Mouse (Mus musculus) intestine, embryonic 16.5 days (tissue): ENCODE data around the gene Gm21983. TPM values are rescaled to one million over a fixed set of nuclear protein-coding genes. Genes with fewer than 3 reads are reported as not detected.

Experiments used
- ATAC-seq: fragments of 200-750 bp; cut with Nextera tagmentation; 2 replicates; pipeline ENCODE4 v1.8.0; 2017; ENCODE audit warnings: moderate TSS enrichment, moderate library complexity
- H3K27ac ChIP-seq: fragments of 300-500 bp; sonication (generic); 2 replicates; pipeline ENCODE4 v1.5.1; 2014; ENCODE audit warnings: mild to moderate bottlenecking, low read length
- H3K27me3 ChIP-seq: fragments of 300-500 bp; sonication (generic); replicated peaks from 2 replicates; pipeline ENCODE4 v1.6.1; 2014; ENCODE audit warnings: low read length, control low read depth, mixed read lengths; ENCODE audit not compliant: control insufficient read depth, insufficient read depth
- H3K36me3 ChIP-seq: fragments of 300-500 bp; sonication (generic); 2 replicates; pipeline ENCODE4 v1.6.1; 2014; ENCODE audit warnings: low read length, control low read depth; ENCODE audit not compliant: control insufficient read depth, insufficient read depth
- H3K4me1 ChIP-seq: fragments of 300-500 bp; sonication (generic); 2 replicates; pipeline ENCODE4 v1.6.1; 2014; ENCODE audit warnings: low read length, control low read depth, mixed read lengths; ENCODE audit not compliant: control insufficient read depth, insufficient read depth
- H3K4me2 ChIP-seq: fragments of 300-500 bp; sonication (generic); 2 replicates; pipeline ENCODE4 v1.6.1; 2014; ENCODE audit warnings: low read depth, low read length, control low read depth
- H3K4me3 ChIP-seq: fragments of 300-500 bp; sonication (generic); 2 replicates; pipeline ENCODE4 v1.5.1; 2014; ENCODE audit warnings: mild to moderate bottlenecking, low read length
- H3K9ac ChIP-seq: fragments of 300-500 bp; sonication (generic); 2 replicates; pipeline ENCODE4 v1.6.1; 2014; ENCODE audit warnings: low read depth, low read length
- H3K9me3 ChIP-seq: fragments of 300-500 bp; sonication (generic); 2 replicates; pipeline ENCODE4 v1.6.1; 2016; ENCODE audit warnings: low read length, control low read depth; ENCODE audit not compliant: control insufficient read depth
- WGBS: fragments of 180-500 bp; shearing (Covaris S2); extraction: QIAGEN DNeasy Blood & Tissue Kit; methylation state at CpG from one replicate; pipeline ENCODE4 v1.1.7; 2014; 5-methylcytosine and 5-hydroxymethylcytosine counted together
- polyA plus RNA-seq: library from polyadenylated mRNA; unstranded; fragments of >200 nt; fragmentation: Nextera tagmentation; extraction: Ambion mirVana; gene quantifications from 2 replicates; pipeline ENCODE4 v1.2.1, GENCODE M21; 2015

Gm21983 gene
- polyA plus RNA-seq, 1 experiment from 2014 or later: not detected

DNA sequence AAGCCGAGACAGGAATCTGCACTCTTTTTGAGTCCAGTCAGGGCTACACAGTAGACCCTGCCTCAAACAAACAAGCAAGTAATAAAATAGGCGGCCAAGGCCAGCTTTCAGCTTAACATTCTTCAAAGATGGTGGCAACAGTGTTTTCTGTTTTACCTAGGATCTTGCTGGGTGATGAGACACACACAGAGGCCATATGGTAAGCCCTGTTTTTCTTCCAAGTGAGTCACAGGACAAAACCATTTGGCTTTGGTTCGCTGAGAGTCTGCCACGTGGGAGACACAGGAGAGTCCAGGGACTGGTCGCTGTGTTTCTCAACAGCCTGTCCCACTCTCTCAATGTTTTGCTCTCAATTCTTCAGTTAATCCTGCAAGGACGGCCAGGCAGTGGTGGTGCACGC is 37.7 kb upstream of the Gm21983 start:
- H3K9me3 ChIP-seq: no peaks in the 10 kb centered on the region
- peaks cover 13% of the 10 kb centered on the region for H3K4me1 ChIP-seq
- H3K9ac ChIP-seq: no peak overlapping the region
- H3K4me3 ChIP-seq: no peak overlapping the region
- WGBS: 83% methylated on average over 7 of the region's 7 CpGs
- H3K36me3 ChIP-seq: peaks cover 8% of the 10 kb centered on the region
- no peak overlapping the region for H3K27ac ChIP-seq
- H3K27me3 ChIP-seq: no peaks in the 10 kb centered on the region
- ATAC-seq: no peak
- no peak overlapping the region for H3K4me2 ChIP-seq

DNA sequence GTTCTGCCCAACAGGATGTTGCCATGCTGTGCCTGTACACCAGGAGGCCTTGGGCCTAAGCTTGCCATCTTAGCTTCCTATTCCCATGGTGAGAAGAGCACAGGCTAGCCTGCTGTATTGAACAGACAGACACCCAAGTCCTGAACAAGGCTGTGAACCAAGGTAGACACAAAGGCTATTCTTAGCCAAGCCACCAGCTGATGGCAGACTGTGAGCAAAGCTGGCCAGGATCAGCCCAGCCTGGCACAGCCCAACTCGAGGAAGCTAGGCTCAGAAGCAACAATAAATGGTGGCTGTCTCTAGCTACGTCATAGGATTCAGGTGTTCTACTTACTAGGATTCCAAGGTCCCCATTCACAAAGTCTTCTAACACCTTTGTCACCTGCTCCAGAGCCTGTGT is 31.7 kb upstream of the Gm21983 start:
- no peak overlapping the region for H3K9ac ChIP-seq
- H3K4me1 ChIP-seq: no peaks in the 10 kb centered on the region
- no peak overlapping the region for H3K4me2 ChIP-seq
- no peak overlapping the region for H3K4me3 ChIP-seq
- ATAC-seq: no peak
- WGBS: 93% methylated on average over 2 of the region's 2 CpGs
- no peaks in the 10 kb centered on the region for H3K27me3 ChIP-seq
- no peaks in the 10 kb centered on the region for H3K9me3 ChIP-seq
- H3K36me3 ChIP-seq: peaks cover 17% of the 10 kb centered on the region
- no peak overlapping the region for H3K27ac ChIP-seq

DNA sequence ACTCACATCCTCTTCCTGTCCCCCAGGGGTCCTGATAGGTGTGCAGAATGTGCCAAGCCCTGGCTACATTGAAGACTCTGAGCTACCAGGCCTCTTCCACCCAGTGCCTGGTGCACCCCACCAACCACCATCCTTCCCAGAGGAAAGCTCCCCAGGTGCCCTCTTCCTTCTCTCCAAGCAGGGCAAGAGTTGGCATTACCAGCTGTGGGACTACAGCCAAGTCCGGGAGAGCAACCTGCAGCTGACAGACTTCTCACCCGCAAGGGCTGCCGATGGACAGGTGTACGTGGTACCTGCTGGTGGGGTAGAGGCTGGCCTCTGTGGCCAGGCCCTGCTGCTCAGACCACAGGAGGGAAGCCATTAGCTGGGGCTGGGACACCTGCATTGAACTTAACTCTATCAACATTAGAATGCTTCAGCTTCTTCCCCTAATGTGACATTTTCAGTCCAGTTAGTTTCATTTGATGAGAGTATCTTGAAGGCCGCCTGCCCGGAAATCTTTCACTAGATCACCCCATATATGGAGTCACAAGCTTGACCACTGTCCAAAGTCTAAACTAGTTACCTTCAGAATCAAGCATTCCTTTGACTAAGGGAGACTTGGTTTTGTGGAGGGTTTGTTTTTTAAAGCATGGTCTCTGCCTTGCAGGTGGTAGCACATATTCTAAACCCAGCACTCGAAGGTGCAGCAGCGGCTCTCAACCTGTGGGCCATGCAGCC is 23.0 kb upstream of the Gm21983 start:
- Histone ChIP-seq H3K36me3 (peaks cover 12% of the 10 kb centered on the region; the same call in 1 of the 2 replicates), H3K9me3 (no peaks in the 10 kb centered on the region), H3K4me2 (no peak overlapping the region), H3K27ac (no peak overlapping the region), H3K4me1 (no peaks in the 10 kb centered on the region), H3K27me3 (no peaks in the 10 kb centered on the region), H3K4me3 (no peak overlapping the region), H3K9ac (no peak overlapping the region)
- 0 out of 2 replicates have a peak, but pooled peaks have one; percentile 21 for ATAC-seq
- WGBS: 90% methylated on average over 8 of the region's 8 CpGs

DNA sequence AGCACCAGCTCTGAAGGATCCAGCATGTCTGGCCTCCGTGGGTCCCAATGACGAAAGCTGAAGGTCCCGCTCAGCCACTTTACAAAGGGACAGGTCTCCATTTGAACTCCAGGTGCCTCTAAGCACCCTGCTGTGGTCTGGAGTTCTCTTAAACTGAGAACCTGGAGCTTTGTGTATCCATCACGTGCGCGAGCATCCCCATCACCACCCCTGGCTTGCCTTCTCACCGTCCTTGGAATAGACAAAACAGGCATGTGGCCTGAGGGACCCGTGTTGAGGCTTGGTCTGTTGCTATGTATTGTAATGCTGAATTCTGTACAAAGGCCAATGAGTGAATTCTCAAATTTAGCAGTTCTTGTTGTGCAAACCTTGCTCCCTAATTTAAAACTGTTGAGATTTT is 17.9 kb upstream of the Gm21983 start:
- H3K27me3 ChIP-seq: no peaks in the 10 kb centered on the region
- H3K9me3 ChIP-seq: no peaks in the 10 kb centered on the region
- no peak overlapping the region for H3K9ac ChIP-seq
- peaks cover 10% of the 10 kb centered on the region for H3K4me1 ChIP-seq
- no peak overlapping the region for H3K27ac ChIP-seq
- no peak overlapping the region for H3K4me3 ChIP-seq
- ATAC-seq: no peak
- H3K4me2 ChIP-seq: no peak overlapping the region
- WGBS: 90% methylated on average over 8 of the region's 8 CpGs
- H3K36me3 ChIP-seq: peaks cover 1% of the 10 kb centered on the region; the same call in 1 of the 2 replicates

DNA sequence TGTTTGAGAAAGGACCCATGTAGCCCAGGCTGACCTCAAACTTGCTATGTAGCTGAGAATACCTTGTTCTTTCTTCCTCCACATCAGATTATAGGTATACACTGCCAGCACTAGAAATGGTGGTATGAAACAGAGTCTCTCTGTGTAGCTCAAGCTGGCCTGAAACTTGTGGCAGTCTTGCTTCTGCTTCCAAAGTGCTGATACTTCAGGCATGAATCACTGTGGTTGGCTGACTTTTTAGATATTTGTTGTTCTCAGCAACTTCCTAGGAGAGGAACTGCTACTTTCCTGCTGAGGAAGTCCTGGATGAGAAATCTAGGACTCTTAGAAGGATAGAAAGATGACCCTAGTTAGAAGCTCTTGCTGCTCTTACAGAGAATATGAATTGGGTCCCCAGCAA is 17.5 kb upstream of the Gm21983 start:
- H3K27ac ChIP-seq: no peak overlapping the region
- H3K9ac ChIP-seq: no peak overlapping the region
- no peak for ATAC-seq
- H3K9me3 ChIP-seq: no peaks in the 10 kb centered on the region
- H3K4me3 ChIP-seq: no peak overlapping the region
- H3K27me3 ChIP-seq: no peaks in the 10 kb centered on the region
- 0 out of 2 replicates have a peak, but pooled peaks cover 4% of the 10 kb centered on the region for H3K36me3 ChIP-seq
- H3K4me2 ChIP-seq: no peak overlapping the region
- peaks cover 14% of the 10 kb centered on the region for H3K4me1 ChIP-seq

DNA sequence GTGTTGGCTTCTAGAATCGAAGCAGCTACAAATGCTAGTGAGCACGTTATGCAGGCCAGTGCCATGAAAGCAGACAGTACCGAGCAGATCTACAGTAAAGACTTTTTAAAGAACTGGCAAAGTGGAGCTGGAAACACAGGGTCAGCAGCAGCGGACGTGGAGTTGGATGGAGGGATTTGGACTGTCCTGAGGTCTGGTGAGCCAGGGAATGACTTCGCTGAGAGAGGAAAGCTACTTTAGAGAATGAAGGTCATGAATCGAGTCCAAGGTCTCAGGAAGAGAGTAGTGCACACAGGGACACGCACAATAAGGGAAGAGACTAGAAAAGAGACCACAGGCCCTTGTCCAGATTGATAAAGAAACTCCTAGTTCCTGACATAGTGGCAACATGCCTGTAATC is 16.7 kb upstream of the Gm21983 start:
- no peak overlapping the region for H3K4me2 ChIP-seq
- H3K4me3 ChIP-seq: no peak overlapping the region
- H3K4me1 ChIP-seq: peaks cover 16% of the 10 kb centered on the region
- peaks cover 7% of the 10 kb centered on the region; the same call in 1 of the 2 replicates for H3K36me3 ChIP-seq
- no peak for ATAC-seq
- peak overlapping the region; percentile 19; the same call in 1 of the 2 replicates for H3K27ac ChIP-seq
- WGBS: 91% methylated on average over 8 of the region's 8 CpGs
- no peaks in the 10 kb centered on the region for H3K27me3 ChIP-seq
- no peaks in the 10 kb centered on the region for H3K9me3 ChIP-seq
- H3K9ac ChIP-seq: 0 out of 2 replicates have a peak overlapping the region, but pooled peaks have one; percentile 16

DNA sequence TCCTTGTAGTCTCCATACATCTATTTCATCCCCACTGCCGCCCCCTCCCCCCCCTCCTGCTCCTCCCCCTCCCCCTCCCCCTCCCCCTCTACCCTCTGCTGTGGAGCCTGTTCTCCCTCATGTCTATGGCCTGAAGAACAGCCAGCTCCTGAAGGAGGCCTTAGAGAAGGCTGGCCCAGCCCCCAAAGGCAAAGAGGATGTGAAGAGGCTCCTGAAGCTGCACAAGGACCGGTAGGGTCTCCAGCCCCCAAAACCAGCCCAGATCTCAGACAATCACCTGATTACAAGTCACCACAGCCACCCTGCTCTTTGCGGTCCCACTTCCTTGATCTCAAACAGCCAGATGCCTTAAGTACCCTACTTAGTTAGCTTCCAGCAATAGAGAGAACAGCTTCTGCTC is 16.2 kb upstream of the Gm21983 start:
- peak overlapping the region; percentile 19; the same call in 1 of the 2 replicates for H3K27ac ChIP-seq
- 81% methylated on average over 3 of the region's 3 CpGs for whole genome bisulfite sequencing
- no peaks in the 10 kb centered on the region for H3K9me3 ChIP-seq
- 0 out of 2 replicates have a peak overlapping the region, but pooled peaks have one; percentile 16 for H3K9ac ChIP-seq
- no peak for ATAC-seq
- H3K4me1 ChIP-seq: peaks cover 16% of the 10 kb centered on the region
- H3K4me2 ChIP-seq: no peak overlapping the region
- H3K4me3 ChIP-seq: no peak overlapping the region
- H3K36me3 ChIP-seq: peaks cover 12% of the 10 kb centered on the region
- H3K27me3 ChIP-seq: no peaks in the 10 kb centered on the region

DNA sequence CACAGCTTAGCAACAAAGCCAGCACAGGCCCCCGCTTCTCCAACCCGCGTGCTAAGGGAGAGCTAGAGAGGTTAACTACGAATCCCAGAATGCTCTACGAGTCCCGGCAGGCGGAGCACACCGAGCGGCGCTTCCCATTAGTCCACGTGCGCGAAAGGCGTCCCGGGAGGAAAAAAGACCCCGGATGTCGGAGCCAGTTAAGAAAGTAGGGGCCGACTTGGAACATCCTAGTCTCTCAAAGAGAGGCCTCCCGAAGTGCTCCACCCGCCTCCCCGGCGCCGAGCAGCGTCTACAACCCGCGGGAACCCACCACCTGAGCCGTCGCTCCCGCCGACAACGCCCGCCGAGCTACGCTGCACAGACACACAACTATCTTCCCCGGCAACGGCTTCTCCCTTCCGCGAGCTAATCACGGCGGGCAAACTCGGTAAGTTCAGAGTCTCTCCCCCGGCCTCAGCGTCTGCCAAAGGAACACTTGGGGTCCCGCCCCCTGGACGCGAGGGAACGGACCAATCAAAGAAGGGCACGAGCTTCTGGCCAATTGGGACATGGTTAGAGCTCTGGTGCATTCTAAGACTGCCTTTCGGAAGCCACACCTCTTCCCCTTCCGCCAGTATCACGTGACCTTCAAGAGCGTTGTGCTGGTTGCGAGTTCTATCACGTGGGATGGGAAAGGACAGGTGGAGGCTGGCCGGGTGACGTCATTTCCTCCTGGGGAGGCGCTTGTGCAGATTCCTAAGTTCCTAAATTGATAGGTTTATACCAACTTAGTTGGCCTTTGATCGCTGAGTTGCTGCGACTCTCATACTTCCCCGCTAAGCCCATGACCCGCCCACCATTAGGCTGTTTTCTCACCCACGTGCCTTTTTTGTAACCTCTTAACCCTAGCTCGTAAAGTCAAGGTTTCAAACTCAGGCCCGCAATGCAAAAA is 15.1 kb upstream of the Gm21983 start, which contains the start of the genes BC024978 and Snrpa:
Gene BC024978 (plus strand): TSS at position 101 of the 931 bp plus-strand sequence.
Gene Snrpa (minus strand): TSS at position 591 of the 931 bp plus-strand sequence.
- Histone ChIP-seq H3K36me3 (peaks cover 20% of the 10 kb centered on the region), H3K27ac (peak within 1 kb of the TSS; percentile 100), H3K4me1 (peaks cover 16% of the 10 kb centered on the region), H3K9me3 (no peaks in the 10 kb centered on the region), H3K4me3 (peak within 1 kb of the TSS; percentile 96), H3K4me2 (peak within 1 kb of the TSS; percentile 62), H3K27me3 (no peaks in the 10 kb centered on the region), H3K9ac (peak within 1 kb of the TSS; percentile 97)
- peak; percentile 99 for ATAC-seq
- WGBS: under 1% methylated on average over 62 of the region's 64 CpGs

DNA sequence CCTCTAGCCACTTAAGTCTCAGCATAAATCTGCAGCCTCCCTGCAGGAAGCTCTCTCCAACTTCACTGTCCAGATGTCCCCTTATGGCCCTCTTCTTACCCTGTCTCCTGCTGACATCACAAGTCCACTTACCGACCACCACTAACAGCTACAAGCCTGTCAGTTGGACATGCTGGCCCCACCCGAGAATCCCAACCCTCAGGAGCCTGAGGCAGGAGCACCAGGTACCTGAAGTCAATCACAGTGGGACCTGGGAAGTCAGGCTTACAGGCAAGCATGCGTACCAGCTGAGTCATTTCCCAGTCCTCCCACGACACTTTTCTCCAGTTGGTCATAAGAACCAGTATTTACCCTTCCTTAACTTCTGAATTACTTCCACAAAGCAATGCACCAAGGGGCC is 12.8 kb upstream of the Gm21983 start:
- Histone ChIP-seq H3K9ac (no peak overlapping the region), H3K9me3 (no peaks in the 10 kb centered on the region), H3K27ac (no peak overlapping the region), H3K4me3 (no peak overlapping the region), H3K4me2 (peak overlapping the region; percentile 19; the same call in 1 of the 2 replicates), H3K27me3 (no peaks in the 10 kb centered on the region), H3K4me1 (peaks cover 16% of the 10 kb centered on the region), H3K36me3 (peaks cover 41% of the 10 kb centered on the region)
- no peak for ATAC-seq
- 77% methylated on average over 4 of the region's 4 CpGs for WGBS
